Mouse (Mus musculus): ENCODE measurements around the gene Smpd4. TPM values are rescaled to one million over a fixed set of nuclear protein-coding genes. Genes with fewer than 3 reads are reported as not detected.
A peak's percentile ranks its signal among the peaks of the same experiment; 100 is the strongest.

Gene Smpd4
- polyA plus RNA-seq, 1 experiment from 2014 or later: 43.6 TPM

GRCm38 (mm10) chr16:17640706-17641105, 21.6 kb downstream of the Smpd4 start:
- Histone ChIP-seq H3K27me3 (no peaks in the 10 kb centered on the region), H3K9me3 (no peaks in the 10 kb centered on the region), H3K4me3 (replicated peaks) (no peak overlapping the region), H3K4me2 (no peak overlapping the region), H3K36me3 (replicated peaks) (peaks cover 76% of the 10 kb centered on the region), H3K9ac (no peak overlapping the region), H3K27ac (no peak overlapping the region), H3K4me1 (no peaks in the 10 kb centered on the region)
- 93% methylated on average over 9 of the region's 9 CpGs for WGBS
- ATAC-seq (ENCODE audit: low FRiP score): no peak

- H3K27ac ChIP-seq: no peak overlapping the region
- H3K4me3 ChIP-seq (replicated peaks): no peak overlapping the region
- H3K27me3 ChIP-seq: no peaks in the 10 kb centered on the region
- peaks cover 4% of the 10 kb centered on the region; the same call in 1 of the 2 replicates for H3K4me1 ChIP-seq
- no peak for ATAC-seq (ENCODE audit: low FRiP score)
- H3K9me3 ChIP-seq: no peaks in the 10 kb centered on the region
- H3K36me3 ChIP-seq (replicated peaks): peaks cover 72% of the 10 kb centered on the region
- no peak overlapping the region for H3K9ac ChIP-seq
- H3K4me2 ChIP-seq: no peak overlapping the region
- 91% methylated on average over 6 of the region's 6 CpGs for WGBS
Measured at GRCm38 (mm10) chr16:17641301-17641700, 22.1 kb downstream of the Smpd4 start.

GRCm38 (mm10) chr16:17642311-17642710, 23.2 kb downstream of the Smpd4 start:
- WGBS: 93% methylated on average over 8 of the region's 8 CpGs
- no peak for ATAC-seq (ENCODE audit: low FRiP score)

GRCm38 (mm10) chr16:17643437-17643990, 24.4 kb downstream of the Smpd4 start:
- no peaks in the 10 kb centered on the region for H3K27me3 ChIP-seq
- H3K36me3 ChIP-seq (replicated peaks): peaks cover 56% of the 10 kb centered on the region
- no peak overlapping the region for H3K4me3 ChIP-seq (replicated peaks)
- no peaks in the 10 kb centered on the region for H3K9me3 ChIP-seq
- 90% methylated on average over 4 of the region's 4 CpGs for WGBS
- H3K4me1 ChIP-seq: peaks cover 13% of the 10 kb centered on the region
- no peak for ATAC-seq (ENCODE audit: low FRiP score)
- H3K9ac ChIP-seq: no peak overlapping the region
- H3K27ac ChIP-seq: no peak overlapping the region
- H3K4me2 ChIP-seq: no peak overlapping the region

More at GRCm38 (mm10) chr16:17642311-17642710, 23.2 kb downstream of the Smpd4 start:
- Histone ChIP-seq H3K27me3 (no peaks in the 10 kb centered on the region), H3K9ac (no peak overlapping the region), H3K9me3 (no peaks in the 10 kb centered on the region), H3K4me3 (replicated peaks) (no peak overlapping the region), H3K4me2 (no peak overlapping the region), H3K4me1 (peaks cover 12% of the 10 kb centered on the region), H3K36me3 (replicated peaks) (peaks cover 64% of the 10 kb centered on the region), H3K27ac (no peak overlapping the region)

- Histone ChIP-seq H3K27me3 (no peaks in the 10 kb centered on the region), H3K4me2 (peak within 1 kb of the TSS; percentile 95), H3K36me3 (replicated peaks) (peaks cover 51% of the 10 kb centered on the region), H3K27ac (peak within 1 kb of the TSS; percentile 36; the same call in 1 of the 2 replicates), H3K4me3 (replicated peaks) (peak within 1 kb of the TSS; percentile 59), H3K4me1 (peaks cover 13% of the 10 kb centered on the region), H3K9ac (peak within 1 kb of the TSS; percentile 69), H3K9me3 (no peaks in the 10 kb centered on the region)
- peak; percentile 96 for ATAC-seq (ENCODE audit: low FRiP score)
- 2% methylated on average over 65 of the region's 65 CpGs for WGBS
Measured at GRCm38 (mm10) chr16:17646310-17647114, 27.4 kb downstream of the Smpd4 start, which contains the start of gene Ccdc74a. Gene Ccdc74a, plus strand, starts transcription at chr16:17646470.

- 19% methylated on average over 1 of the region's 1 CpGs for WGBS
- Histone ChIP-seq H3K4me1 (peaks cover 13% of the 10 kb centered on the region), H3K4me3 (replicated peaks) (peak overlapping the region; percentile 59), H3K27me3 (no peaks in the 10 kb centered on the region), H3K4me2 (peak overlapping the region; percentile 95), H3K9me3 (no peaks in the 10 kb centered on the region), H3K27ac (no peak overlapping the region), H3K36me3 (replicated peaks) (peaks cover 53% of the 10 kb centered on the region), H3K9ac (peak overlapping the region; percentile 69; the same call in 1 of the 2 replicates)
- no peak for ATAC-seq (ENCODE audit: low FRiP score)
Measured at GRCm38 (mm10) chr16:17647156-17647555, 28.0 kb downstream of the Smpd4 start.

- Histone ChIP-seq H3K27me3 (no peaks in the 10 kb centered on the region), H3K4me3 (replicated peaks) (no peak overlapping the region), H3K9me3 (no peaks in the 10 kb centered on the region), H3K4me1 (peaks cover 13% of the 10 kb centered on the region), H3K36me3 (replicated peaks) (peaks cover 53% of the 10 kb centered on the region), H3K4me2 (no peak overlapping the region; the same call in 1 of the 2 replicates), H3K9ac (no peak overlapping the region), H3K27ac (no peak overlapping the region)
- 83% methylated on average over 10 of the region's 10 CpGs for WGBS
- no peak for ATAC-seq (ENCODE audit: low FRiP score)
Measured at GRCm38 (mm10) chr16:17647566-17648340, 28.6 kb downstream of the Smpd4 start.

GRCm38 (mm10) chr16:17649925-17650605, 30.9 kb downstream of the Smpd4 start:
- Histone ChIP-seq H3K9me3 (no peaks in the 10 kb centered on the region), H3K27ac (no peak overlapping the region), H3K4me3 (replicated peaks) (no peak overlapping the region), H3K27me3 (no peaks in the 10 kb centered on the region), H3K36me3 (replicated peaks) (peaks cover 64% of the 10 kb centered on the region), H3K9ac (no peak overlapping the region), H3K4me2 (no peak overlapping the region), H3K4me1 (peaks cover 13% of the 10 kb centered on the region)
- 85% methylated on average over 16 of the region's 16 CpGs for WGBS
- no peak for ATAC-seq (ENCODE audit: low FRiP score)

GRCm38 (mm10) chr16:17650711-17651110, 31.6 kb downstream of the Smpd4 start:
- H3K36me3 ChIP-seq (replicated peaks): peaks cover 70% of the 10 kb centered on the region
- 94% methylated on average over 1 of the region's 1 CpGs for WGBS

GRCm38 (mm10) chr16:17652607-17653006, 33.5 kb downstream of the Smpd4 start:
- ATAC-seq (ENCODE audit: low FRiP score): no peak
- Histone ChIP-seq H3K27ac (no peak overlapping the region), H3K9me3 (no peaks in the 10 kb centered on the region), H3K4me3 (replicated peaks) (no peak overlapping the region), H3K36me3 (replicated peaks) (peaks cover 87% of the 10 kb centered on the region), H3K4me2 (no peak overlapping the region), H3K27me3 (no peaks in the 10 kb centered on the region), H3K4me1 (no peaks in the 10 kb centered on the region), H3K9ac (no peak overlapping the region)
- WGBS: 96% methylated on average over 4 of the region's 4 CpGs

More at GRCm38 (mm10) chr16:17650711-17651110, 31.6 kb downstream of the Smpd4 start:
- peaks cover 13% of the 10 kb centered on the region for H3K4me1 ChIP-seq
- no peak overlapping the region for H3K9ac ChIP-seq
- no peaks in the 10 kb centered on the region for H3K27me3 ChIP-seq
- H3K4me3 ChIP-seq (replicated peaks): no peak overlapping the region
- H3K9me3 ChIP-seq: no peaks in the 10 kb centered on the region
- no peak overlapping the region for H3K27ac ChIP-seq
- H3K4me2 ChIP-seq: no peak overlapping the region
- ATAC-seq (ENCODE audit: low FRiP score): no peak

GRCm38 (mm10) chr16:17653601-17654000, 34.4 kb downstream of the Smpd4 start:
- Histone ChIP-seq H3K36me3 (replicated peaks) (peaks cover 91% of the 10 kb centered on the region), H3K9ac (no peak overlapping the region), H3K27ac (no peak overlapping the region), H3K9me3 (no peaks in the 10 kb centered on the region), H3K4me3 (replicated peaks) (no peak overlapping the region), H3K27me3 (no peaks in the 10 kb centered on the region), H3K4me1 (no peaks in the 10 kb centered on the region), H3K4me2 (no peak overlapping the region)
- 93% methylated on average over 5 of the region's 5 CpGs for WGBS
- ATAC-seq (ENCODE audit: low FRiP score): no peak

Measured in forebrain, embryonic 12.5 days (tissue).